Mouse (Mus musculus) mouse trophoblast stem cell (cell line): ENCODE measurements around the gene Brsk2.

Experiments used
- in situ Hi-C, 2 experiments: fragments of 300-500 bp; cut with MseI, MboI; formaldehyde crosslinking; loops; 2 replicates in 1 of 2; 3 replicates in 1 of 2; pipeline ENCODE4 v1.15.1; 2025

Gene Brsk2

GRCm38 (mm10) chr7:141955565-141956173 lies 6.1 kb downstream of the Brsk2 start:
- in situ Hi-C loops, result no loop called here

GRCm38 (mm10) chr7:141956174-141956566 lies 6.6 kb downstream of the Brsk2 start:
- in situ Hi-C loops, result no loop called here

GRCm38 (mm10) chr7:141957524-141958051 lies 8.0 kb downstream of the Brsk2 start:
- in situ Hi-C loops, result no loop called here

- in situ Hi-C loops, result no loop called here
Observed at GRCm38 (mm10) chr7:141958211-141958610, 8.7 kb downstream of the Brsk2 start.

- in situ Hi-C loops, result no loop called here
Observed at GRCm38 (mm10) chr7:141959133-141959532, 9.6 kb downstream of the Brsk2 start.

GRCm38 (mm10) chr7:141960926-141961325 lies 11.4 kb downstream of the Brsk2 start:
- in situ Hi-C loops, result no loop called here

GRCm38 (mm10) chr7:141961491-141961890 lies 11.9 kb downstream of the Brsk2 start:
- in situ Hi-C loops, result no loop called here

- in situ Hi-C loops, result no loop called here
Observed at GRCm38 (mm10) chr7:141962521-141962920, 13.0 kb downstream of the Brsk2 start.

GRCm38 (mm10) chr7:141966281-141966680 lies 16.7 kb downstream of the Brsk2 start:
- in situ Hi-C loops, result no loop called here

- in situ Hi-C loops, result no loop called here
Observed at GRCm38 (mm10) chr7:141972831-141973619, 23.5 kb downstream of the Brsk2 start.

GRCm38 (mm10) chr7:141978003-141978402 lies 28.5 kb downstream of the Brsk2 start:
- in situ Hi-C loops, result no loop called here

GRCm38 (mm10) chr7:141979247-141979646 lies 29.7 kb downstream of the Brsk2 start:
- in situ Hi-C loops, result no loop called here

- in situ Hi-C loops, result no loop called here
Observed at GRCm38 (mm10) chr7:141981237-141981636, 31.7 kb downstream of the Brsk2 start.

GRCm38 (mm10) chr7:141988314-141988806 lies 38.8 kb downstream of the Brsk2 start:
- in situ Hi-C loops, result no loop called here

- in situ Hi-C loops, result no loop called here
Observed at GRCm38 (mm10) chr7:141991183-141991582, 41.6 kb downstream of the Brsk2 start.

GRCm38 (mm10) chr7:141994121-141994520 lies 44.6 kb downstream of the Brsk2 start:
- in situ Hi-C loops, result no loop called here

GRCm38 (mm10) chr7:142000661-142001060 lies 51.1 kb downstream of the Brsk2 start:
- in situ Hi-C loops, result no loop called here

GRCm38 (mm10) chr7:142001597-142002340 lies 52.2 kb downstream of the Brsk2 start:
- in situ Hi-C loops, result no loop called here

GRCm38 (mm10) chr7:142016562-142016961 lies 67.0 kb downstream of the Brsk2 start:
- in situ Hi-C loops, result no loop called here

GRCm38 (mm10) chr7:142019699-142020098 lies 70.1 kb downstream of the Brsk2 start:
- in situ Hi-C loops, result no loop called here

- in situ Hi-C loops, result no loop called here
Observed at GRCm38 (mm10) chr7:142020827-142021226, 71.3 kb downstream of the Brsk2 start.

- in situ Hi-C loops, result no loop called here
Observed at GRCm38 (mm10) chr7:142025196-142025595, 75.6 kb downstream of the Brsk2 start.
